Mouse (Mus musculus): ENCODE results near the gene Spindoc.

The Spindoc gene

GRCm38 (mm10) chr19:7382903-7383865 is at the start of gene Spindoc:
Spindoc (minus strand) TSS chr19:7382994.
- peak; percentile 97 for DNase-seq

- no peak for DNase-seq
Measured at GRCm38 (mm10) chr19:7425398-7425775, 42.6 kb upstream of the Spindoc start.

GRCm38 (mm10) chr19:7424590-7425397 is 42.0 kb upstream of the Spindoc start:
- no peak for DNase-seq

- no peak for DNase-seq
Measured at GRCm38 (mm10) chr19:7424131-7424530, 41.3 kb upstream of the Spindoc start.

GRCm38 (mm10) chr19:7423656-7424030 is 40.8 kb upstream of the Spindoc start:
- DNase-seq = no peak

- peak; percentile 70 for DNase-seq
Measured at GRCm38 (mm10) chr19:7423028-7423655, 40.3 kb upstream of the Spindoc start.

GRCm38 (mm10) chr19:7422656-7423027 is 39.8 kb upstream of the Spindoc start:
- no peak for DNase-seq

GRCm38 (mm10) chr19:7421602-7422591 is 39.1 kb upstream of the Spindoc start:
- DNase-seq = peak; percentile 64

- DNase-seq = no peak
Measured at GRCm38 (mm10) chr19:7420841-7421601, 38.2 kb upstream of the Spindoc start.

- DNase-seq = no peak
Measured at GRCm38 (mm10) chr19:7420108-7420507, 37.3 kb upstream of the Spindoc start.

GRCm38 (mm10) chr19:7419134-7419533 is 36.3 kb upstream of the Spindoc start:
- DNase-seq = no peak

GRCm38 (mm10) chr19:7417911-7418849 is 35.4 kb upstream of the Spindoc start:
- DNase-seq = peak; percentile 55

GRCm38 (mm10) chr19:7416834-7417735 is 34.3 kb upstream of the Spindoc start, which contains the start of gene 2700081O15Rik:
2700081O15Rik (plus strand) TSS chr19:7417625.
- DNase-seq = peak; percentile 65

GRCm38 (mm10) chr19:7415916-7416833 is 33.4 kb upstream of the Spindoc start:
- no peak for DNase-seq

GRCm38 (mm10) chr19:7412361-7412760 is 29.6 kb upstream of the Spindoc start:
- DNase-seq = no peak

GRCm38 (mm10) chr19:7404623-7405229 is 21.9 kb upstream of the Spindoc start:
- no peak for DNase-seq

- DNase-seq = no peak
Measured at GRCm38 (mm10) chr19:7400635-7401034, 17.8 kb upstream of the Spindoc start.
